Mouse (Mus musculus) adrenal gland (tissue): ENCODE data around the gene Hmga2.

Experiments
- intact Hi-C: fragments of 180-260 bp; cut with DNase I; formaldehyde crosslinking; loops from one replicate; pipeline ENCODE4 v1.15.1; 2025
- long read RNA-seq, 2 experiments: library from polyadenylated mRNA; unstranded; transcript quantifications; one replicate each; pipeline ENCODE4 v2.0.0; 2020; ENCODE audit warnings: borderline replicate concordance in 1 of 2; ENCODE audit not compliant: insufficient replicate concordance in 1 of 2

Hmga2 gene
- long read RNA-seq, experiment 1, partial matches to known transcripts = 0 of 1 reads
- long read RNA-seq, experiment 1, other reads (novel, unspliced or antisense) = 1 of 1 reads
- long read RNA-seq, experiment 2, partial matches to known transcripts = 0 of 3 reads
- long read RNA-seq, experiment 2, other reads (novel, unspliced or antisense) = 3 of 3 reads

GRCm38 (mm10) chr10:120475601-120476515 lies at the start of gene Hmga2:
Gene Hmga2 (minus strand): TSS chr10:120476469.
- intact Hi-C loops = loop anchor here (5.0 to 10.0 kb wide), 3 partner anchors 44 to 169 kb away; no protein-coding TSS in a partner anchor

- intact Hi-C loops = no loop called here
Measured at GRCm38 (mm10) chr10:120522959-120523358, 46.7 kb upstream of the Hmga2 start.

DNA sequence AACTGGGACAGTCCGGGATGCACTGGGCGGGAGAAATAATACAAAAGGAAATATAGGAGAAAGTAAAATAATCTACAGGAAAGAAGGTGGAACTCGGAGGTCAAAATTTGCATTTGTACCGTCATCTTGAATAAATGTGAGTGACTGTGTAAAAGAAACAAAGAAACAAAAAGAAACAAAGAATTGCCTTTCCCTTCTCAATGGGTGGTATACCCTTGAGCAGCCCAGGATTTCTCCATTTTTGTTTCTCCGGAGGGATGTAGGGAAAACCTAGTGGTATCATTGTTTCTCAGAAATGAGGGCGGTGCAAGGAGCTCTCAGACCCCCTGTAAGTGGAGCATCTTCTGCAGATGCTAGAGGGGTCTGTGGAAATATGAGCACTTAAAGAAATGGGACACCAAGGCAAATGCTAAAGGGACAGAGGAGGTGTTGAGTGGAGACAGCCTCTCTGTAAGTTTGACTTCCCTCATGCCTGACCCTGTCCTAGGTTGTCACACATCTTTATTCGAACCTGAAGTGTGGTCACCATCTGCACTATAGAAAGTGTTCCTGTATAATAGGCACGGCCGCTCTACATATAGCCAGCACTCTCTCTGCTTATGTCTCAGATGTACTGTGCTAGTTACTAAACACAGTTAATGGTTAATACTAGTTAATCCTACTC lies 45.8 kb upstream of the Hmga2 start:
- intact Hi-C loops = no loop called here

DNA sequence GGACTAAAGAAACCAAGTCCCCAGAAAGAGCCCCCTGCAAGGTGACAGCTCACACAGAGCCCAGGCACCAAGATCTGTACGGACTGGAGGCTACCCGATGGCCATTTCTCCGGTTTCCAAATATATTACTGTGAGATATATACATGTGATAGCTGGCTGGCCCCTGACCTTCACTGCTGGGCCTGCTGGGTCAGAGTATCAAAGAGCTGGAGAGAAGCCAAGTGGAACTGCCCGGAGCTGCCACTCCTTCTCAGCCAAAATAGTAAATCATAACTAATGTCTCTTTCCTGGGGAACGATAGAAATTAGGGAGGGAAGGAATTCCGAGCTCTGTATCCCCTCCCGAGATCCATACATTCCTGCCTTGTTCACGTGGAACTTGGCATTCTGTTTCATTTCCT lies 40.0 kb upstream of the Hmga2 start:
- intact Hi-C loops = no loop called here

DNA sequence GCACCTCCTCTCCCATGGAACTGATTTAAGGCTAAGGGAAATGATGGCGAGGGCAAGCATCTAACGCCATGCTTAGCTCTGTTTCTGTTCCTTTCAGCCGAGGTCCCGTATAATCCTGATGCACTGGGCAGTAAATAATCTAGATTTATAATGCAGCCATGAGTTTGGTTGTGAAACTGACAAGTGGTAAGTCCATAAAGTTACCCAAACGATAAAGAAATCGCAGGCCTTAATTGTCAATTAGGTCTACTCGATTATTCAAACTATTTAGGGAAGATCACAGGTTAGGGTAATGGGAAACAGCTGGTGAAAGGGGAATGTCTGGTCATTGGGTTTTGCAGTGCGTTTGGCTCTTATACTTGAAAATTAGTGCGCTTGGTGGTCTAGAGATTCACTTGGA lies 37.5 kb upstream of the Hmga2 start:
- intact Hi-C loops = no loop called here

DNA sequence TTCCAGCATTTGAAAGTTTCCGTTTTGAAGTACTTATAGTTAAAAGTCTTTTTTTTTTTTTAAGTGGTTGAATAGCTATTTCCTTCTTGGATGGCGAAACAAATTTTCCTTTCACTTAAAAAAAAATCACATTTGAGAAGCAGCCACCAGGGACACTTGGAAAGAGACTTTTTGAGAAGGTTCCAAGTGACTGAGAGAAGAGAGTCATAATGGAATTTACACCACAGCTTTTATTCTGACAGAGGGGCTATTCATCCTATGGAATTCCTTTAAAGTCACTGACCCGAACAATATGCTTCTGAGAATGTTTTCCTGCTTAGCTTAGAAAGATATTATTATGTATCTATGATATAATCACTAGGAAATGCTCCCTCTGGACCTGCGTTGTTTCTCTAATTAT lies 36.7 kb upstream of the Hmga2 start:
- intact Hi-C loops = no loop called here

DNA sequence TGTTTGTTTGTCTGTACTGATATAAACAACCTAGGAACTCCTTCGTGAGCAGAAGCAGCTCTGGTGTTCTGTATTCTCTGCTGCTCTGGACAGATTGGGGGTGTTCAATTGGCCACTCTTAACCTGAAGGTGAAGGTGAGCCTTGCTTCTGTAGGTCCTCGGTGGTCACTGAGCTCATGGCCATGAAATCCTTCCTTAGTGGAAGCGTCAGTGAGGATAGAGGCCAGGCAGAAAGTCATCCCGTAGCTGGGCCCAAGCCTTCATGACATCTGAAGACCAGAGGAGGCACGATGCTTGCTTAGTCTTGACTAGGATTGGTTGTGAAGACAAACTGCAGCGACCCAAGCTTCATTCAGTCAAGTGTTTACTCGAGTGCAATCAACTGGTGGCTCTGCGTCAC lies 35.9 kb upstream of the Hmga2 start:
- intact Hi-C loops = no loop called here

DNA sequence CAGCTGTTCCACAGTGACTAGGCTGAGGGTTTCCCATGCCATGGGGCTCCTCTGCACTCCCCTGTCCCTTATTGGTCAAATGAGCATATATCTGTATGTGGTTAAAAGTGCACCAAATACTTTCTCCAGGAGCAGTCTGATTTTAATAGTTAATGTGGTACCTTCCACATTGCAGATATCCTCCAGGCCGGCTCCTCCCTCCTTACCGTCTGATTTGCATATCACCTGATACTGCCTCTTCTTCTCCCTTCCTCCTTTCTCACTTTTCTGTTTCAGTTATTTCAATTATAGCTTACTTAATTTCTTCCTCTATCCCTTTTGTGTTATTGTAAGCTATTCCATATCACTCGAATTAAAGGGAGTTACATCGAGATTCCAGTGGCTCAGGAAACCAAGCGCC lies 27.7 kb upstream of the Hmga2 start:
- intact Hi-C loops = no loop called here

DNA sequence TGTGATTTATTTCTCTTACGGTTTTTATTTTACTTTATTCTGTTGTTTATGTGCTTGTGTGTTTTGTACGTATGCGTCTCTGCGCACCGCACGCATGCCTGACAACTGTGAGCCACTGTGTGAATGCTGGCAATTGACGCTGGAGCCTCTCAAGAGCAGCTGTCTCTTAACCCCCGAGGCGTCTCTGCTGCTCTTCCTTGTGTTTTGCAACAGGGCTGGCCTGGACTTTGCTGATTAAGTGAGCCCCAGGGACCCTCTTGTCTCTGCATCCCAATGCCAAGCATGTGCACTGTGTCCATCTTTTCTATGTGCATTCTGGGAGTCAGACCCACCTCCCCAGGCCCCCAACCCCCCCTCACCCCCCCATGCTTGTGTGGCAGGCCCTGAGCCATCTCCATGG lies 24.5 kb upstream of the Hmga2 start:
- intact Hi-C loops = no loop called here

GRCm38 (mm10) chr10:120498086-120498485 lies 21.8 kb upstream of the Hmga2 start:
- intact Hi-C loops = no loop called here

DNA sequence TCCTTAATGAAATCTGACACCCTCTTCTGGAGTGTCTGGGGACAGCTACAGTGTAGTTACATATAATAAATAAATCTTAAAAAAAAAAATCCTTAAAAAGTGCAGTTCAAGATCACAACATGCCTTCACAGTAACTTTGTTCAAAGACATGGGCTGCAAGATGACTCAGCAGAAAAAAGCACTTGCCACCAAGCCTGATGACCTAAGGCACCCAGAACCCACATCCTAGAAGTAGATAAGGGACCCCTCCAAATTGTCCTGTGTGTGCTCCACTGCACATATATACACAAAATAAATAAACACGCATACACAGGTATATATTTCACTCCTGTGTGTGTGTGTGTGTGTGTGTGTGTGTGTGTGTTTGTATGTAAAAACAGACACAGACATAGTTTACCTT lies 18.4 kb upstream of the Hmga2 start:
- intact Hi-C loops = no loop called here

DNA sequence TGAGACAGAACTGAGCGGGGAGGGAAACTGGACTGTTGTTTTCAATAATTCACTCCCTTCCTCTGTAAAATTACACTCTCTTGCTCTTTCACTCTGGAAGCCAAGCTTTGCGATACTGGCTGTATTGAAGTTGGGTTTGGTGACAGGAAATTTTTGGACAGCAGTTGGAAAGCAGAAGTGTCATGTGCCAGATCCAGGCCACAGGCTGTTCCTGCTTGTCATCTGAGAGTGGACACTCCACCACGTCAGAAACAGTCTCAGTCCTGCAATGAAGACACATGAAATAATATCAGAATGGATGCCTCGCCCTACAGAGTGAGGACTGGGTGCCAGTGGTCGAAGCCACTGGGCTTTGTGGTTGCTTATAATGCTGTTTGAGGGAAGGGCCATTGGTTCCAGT lies 15.2 kb upstream of the Hmga2 start:
- intact Hi-C loops = no loop called here

- intact Hi-C loops = no loop called here
Measured at GRCm38 (mm10) chr10:120489611-120490010, 13.3 kb upstream of the Hmga2 start.

DNA sequence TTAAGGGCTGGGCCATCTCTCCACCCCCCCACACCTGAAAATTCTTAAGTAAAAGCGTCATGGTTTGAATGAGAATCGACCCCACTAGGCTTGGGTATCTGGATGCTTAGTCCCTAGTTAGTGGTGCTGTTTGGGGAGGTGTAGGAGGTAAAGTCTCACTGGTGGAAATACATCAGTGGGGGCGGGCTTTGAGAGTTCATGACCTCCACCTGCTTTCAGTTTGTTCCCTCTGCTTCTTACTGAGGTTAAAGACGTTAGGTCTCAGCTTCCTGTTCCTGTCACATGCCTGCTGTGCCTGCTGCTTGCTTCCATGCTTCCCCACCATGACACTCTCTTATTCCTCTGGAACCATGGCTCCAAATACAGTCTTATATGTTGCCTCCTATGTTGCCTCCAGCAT lies 12.3 kb upstream of the Hmga2 start:
- intact Hi-C loops = no loop called here

GRCm38 (mm10) chr10:120487881-120488280 lies 11.6 kb upstream of the Hmga2 start:
- intact Hi-C loops = no loop called here

- intact Hi-C loops = no loop called here
Measured at GRCm38 (mm10) chr10:120485461-120485860, 9.2 kb upstream of the Hmga2 start.

DNA sequence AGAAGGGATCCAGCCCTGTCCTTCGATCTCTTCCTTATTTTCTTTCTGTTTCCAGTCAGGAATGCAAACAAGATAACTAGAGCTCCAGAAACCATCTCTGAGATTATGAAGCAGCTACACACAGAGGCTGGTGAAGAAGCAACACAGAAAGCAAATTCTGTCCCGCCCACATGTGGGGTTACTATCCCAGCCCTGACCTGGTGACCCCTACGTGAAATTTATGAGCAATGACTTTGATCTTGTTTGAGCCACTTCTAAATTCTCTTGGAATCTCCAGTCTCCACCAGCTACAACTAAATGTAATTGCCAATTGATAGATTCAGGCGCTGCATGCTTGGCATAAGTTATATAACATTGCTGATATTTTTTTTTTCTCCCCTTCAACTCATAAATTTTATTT lies 7.9 kb upstream of the Hmga2 start:
- intact Hi-C loops = no loop called here

GRCm38 (mm10) chr10:120478164-120478563 lies 1.9 kb upstream of the Hmga2 start:
- intact Hi-C loops = loop anchor here (5.0 to 10.0 kb wide), 3 partner anchors 46 to 171 kb away; no protein-coding TSS in a partner anchor

- intact Hi-C loops = loop anchor here (5.0 to 10.0 kb wide), 3 partner anchors 45 to 170 kb away; no protein-coding TSS in a partner anchor
Measured at GRCm38 (mm10) chr10:120477501-120477900, 1.2 kb upstream of the Hmga2 start.

- intact Hi-C loops = loop anchor here (5.0 to 10.0 kb wide), 3 partner anchors 44 to 169 kb away; no protein-coding TSS in a partner anchor
Measured at GRCm38 (mm10) chr10:120476516-120477336, 457 bp upstream of the Hmga2 start.

DNA sequence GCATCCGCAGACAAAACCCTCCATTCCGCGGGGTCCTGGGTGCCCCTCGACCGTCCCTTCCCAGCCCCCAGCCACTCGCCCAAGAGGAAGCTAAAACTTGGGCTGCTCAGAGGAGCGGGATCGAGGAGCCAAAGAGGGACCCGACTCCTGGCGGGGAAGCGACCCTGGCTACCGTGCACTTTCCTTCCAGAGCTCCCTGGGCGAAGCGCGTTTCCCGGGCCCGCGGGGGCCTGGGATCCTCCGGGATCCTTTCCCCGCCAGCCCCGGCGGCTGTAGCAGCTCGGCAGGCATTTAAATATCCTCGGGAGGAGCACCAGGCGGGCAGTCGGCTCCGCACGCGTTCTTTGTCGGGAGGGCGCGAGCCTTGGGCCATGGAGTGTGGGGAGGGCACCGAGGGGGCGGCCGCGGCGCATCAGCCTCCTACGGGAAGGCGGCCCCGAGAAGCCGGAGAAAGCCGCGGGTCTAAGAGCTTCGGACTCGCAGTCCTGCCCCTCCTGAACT lies 1.2 kb downstream of the Hmga2 start:
- intact Hi-C loops = loop anchor here (5.0 to 10.0 kb wide), 3 partner anchors 43 to 168 kb away; no protein-coding TSS in a partner anchor
